In genomic region chr10:82991756-82992519, GRCm38 (mm10) we compare ENCODE assay signal across 10 mouse cellular contexts. TPM values are rescaled to one million over a fixed set of nuclear protein-coding genes. Genes with fewer than 3 reads are reported as not detected.
A peak's percentile ranks its signal among the peaks of the same experiment; 100 is the strongest.
DNase-seq lines count a peak whose midpoint lies in the region; ATAC-seq and TF ChIP-seq lines count a peak whose summit lies in the region.
"Had no signal": no experiment of that assay in that cellular context is flagged by ENCODE, and none has a peak within 500 bp of the region (broad histone marks: within the 10 kb centered on the region; RNA-seq: fewer than 3 reads in every experiment).

No protein-coding gene starts in this region.

- DNase-seq in embryo, embryonic 10 days (ENCODE audit: low spot score) = peak; percentile 26
- DNase-seq in embryo, embryonic 11 days = no peak
- DNase-seq in layer of hippocampus, adult 2 months (ENCODE audit: low spot score in 2 of 2) = no peak
- DNase-seq in layer of hippocampus, adult 18-20 months (ENCODE audit: low spot score in 2 of 2) = no peak
- no peak for DNase-seq in cerebellum, adult 11 months
- DNase-seq: thymus, postnatal 4 days had no signal

- H3K27me3 ChIP-seq in erythroblast, embryonic 14.5 days (ENCODE audit: control insufficient read depth) = no peaks in the 10 kb centered on the region; the same call in 1 of the 2 replicates
- H3K27me3 ChIP-seq in kidney, embryonic 16.5 days (ENCODE audit: insufficient read depth, low read length) = no peaks in the 10 kb centered on the region
- H3K27me3 ChIP-seq: embryonic facial prominence, embryonic 12.5 days had no signal

- ATAC-seq in megakaryocyte-erythroid progenitor cell, adult 5-6 weeks (replicated peaks; ENCODE audit: low FRiP score, low TSS enrichment, poor library complexity, severe bottlenecking) = peak; percentile 78
- ATAC-seq in kidney, embryonic 16.5 days (ENCODE audit: low FRiP score, low TSS enrichment) = no peak

- H3K36me3 ChIP-seq in erythroblast, embryonic 14.5 days (ENCODE audit: control insufficient read depth) = peaks cover 33% of the 10 kb centered on the region
- no peaks in the 10 kb centered on the region for H3K36me3 ChIP-seq in kidney, embryonic 16.5 days (ENCODE audit: insufficient read depth, low read length)
- H3K36me3 ChIP-seq: embryonic facial prominence, embryonic 12.5 days had no signal

- peak overlapping the region; percentile 44; the same call in 1 of the 2 replicates for H3K27ac ChIP-seq in layer of hippocampus, adult 2 months
- H3K27ac ChIP-seq in kidney, embryonic 16.5 days (ENCODE audit: low read length) = no peak overlapping the region
- H3K27ac ChIP-seq: embryonic facial prominence, embryonic 12.5 days had no signal

- no peak overlapping the region for H3K4me3 ChIP-seq in layer of hippocampus, adult 2 months
- H3K4me3 ChIP-seq in erythroblast, embryonic 14.5 days (replicated peaks) = peak overlapping the region; percentile 17
- H3K4me3 ChIP-seq in kidney, embryonic 16.5 days (ENCODE audit: low read length) = no peak overlapping the region
- H3K4me3 ChIP-seq: embryonic facial prominence, embryonic 12.5 days had no signal

- no peaks in the 10 kb centered on the region for H3K9me3 ChIP-seq in erythroblast, embryonic 14.5 days (ENCODE audit: control insufficient read depth, low read length)
- no peaks in the 10 kb centered on the region for H3K9me3 ChIP-seq in kidney, embryonic 16.5 days (ENCODE audit: low read length)
- H3K9me3 ChIP-seq: embryonic facial prominence, embryonic 12.5 days had no signal

- no peak overlapping the region for H3K4me2 ChIP-seq in kidney, embryonic 16.5 days (replicated peaks; ENCODE audit: low read depth, low read length)
- H3K4me2 ChIP-seq: embryonic facial prominence, embryonic 12.5 days had no signal

- WGBS in kidney, embryonic 16.5 days = 45% methylated on average over 10 of the region's 10 CpGs

- TF ChIP-seq CTCF in layer of hippocampus, adult 2 months (conservative IDR thresholded peaks at IDR 0.05) = no peak

- H3K4me1 ChIP-seq in erythroblast, embryonic 14.5 days (ENCODE audit: control insufficient read depth) = peaks cover 89% of the 10 kb centered on the region
- peaks cover 53% of the 10 kb centered on the region for H3K4me1 ChIP-seq in kidney, embryonic 16.5 days (ENCODE audit: insufficient read depth, low read length)

- no peak overlapping the region for H3K9ac ChIP-seq in kidney, embryonic 16.5 days (replicated peaks; ENCODE audit: low read length)
- H3K9ac ChIP-seq: embryonic facial prominence, embryonic 12.5 days had no signal

RNA-seq across cellular contexts. Expression of gene Chst11, which starts 6.6 kb away (rescaled TPM):
- 10 to 100 TPM; 50.9 to 52.7 TPM for total RNA-seq in layer of hippocampus, adult 2 months (2021)
- 10 to 100 TPM; 51.1 to 51.9 TPM for total RNA-seq in layer of hippocampus, adult 18-20 months (2021)
- 0.61 and 0.73 TPM in 2 replicates for polyA plus RNA-seq in erythroblast, embryonic 14.5 days (2012)
- total RNA-seq in megakaryocyte-erythroid progenitor cell, adult 5-6 weeks (2014; fragmentation: Nextera tagmentation) = 14.2 and 15.2 TPM in 2 replicates
- 19.0 and 24.1 TPM in 2 replicates for total RNA-seq in megakaryocyte-erythroid progenitor cell, adult 5-6 weeks (2017)
- 4.8 and 5.2 TPM in 2 replicates for polyA plus RNA-seq in kidney, embryonic 16.5 days (2015; fragmentation: Nextera tagmentation; extraction: Ambion mirVana)
